Mouse (Mus musculus) 416B (cell line): ENCODE results near the gene Msl3.

Source experiments
- DNase-seq: peaks from one replicate; pipeline ENCODE4 v3.0.0; 2011; ENCODE audit warnings: low read depth

Msl3 gene

GRCm38 (mm10) chrX:168673525-168674406, at the start of gene Msl3:
Msl3 (minus strand) TSS chrX:168673898.
- peak; percentile 88 for DNase-seq

- peak; percentile 24 for DNase-seq
These were observed 44.3 kb upstream of the Msl3 start for GRCm38 (mm10) chrX:168717969-168718368.

GRCm38 (mm10) chrX:168674407-168674962, 787 bp upstream of the Msl3 start:
- DNase-seq = no peak

DNA sequence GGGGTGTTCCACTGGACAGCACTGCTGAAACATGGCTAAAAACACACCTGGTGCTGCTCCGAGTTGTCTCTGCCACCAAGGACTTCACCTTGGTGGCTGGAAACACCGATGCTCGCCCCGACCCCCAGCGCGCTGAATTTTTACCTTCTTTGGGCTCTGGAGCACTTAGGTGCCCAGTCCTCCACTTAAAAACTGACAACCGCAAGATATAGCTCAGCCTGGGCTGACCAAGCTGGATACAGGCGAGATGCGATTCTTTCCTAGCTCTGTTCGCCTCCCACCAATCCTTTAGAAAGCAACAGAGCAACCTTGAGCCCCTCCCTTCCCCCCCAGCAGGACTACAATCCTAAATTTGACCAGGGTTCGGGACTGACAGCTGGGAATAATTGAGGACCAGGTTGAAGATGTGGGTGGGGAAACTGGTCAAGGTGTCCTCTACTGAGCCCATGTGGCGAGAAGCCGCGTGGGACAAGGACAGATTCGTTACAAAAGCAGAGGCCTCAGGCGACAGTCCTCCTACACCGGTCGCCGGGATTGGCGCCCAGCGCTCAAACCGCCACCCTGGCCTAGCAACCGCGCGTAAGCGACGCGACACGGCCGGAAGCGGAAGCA, 679 bp downstream of the Msl3 start:
- DNase-seq = no peak

GRCm38 (mm10) chrX:168672425-168672824, 1.3 kb downstream of the Msl3 start:
- peak; percentile 91 for DNase-seq

GRCm38 (mm10) chrX:168663982-168664689, 9.6 kb downstream of the Msl3 start:
- DNase-seq = no peak

DNA sequence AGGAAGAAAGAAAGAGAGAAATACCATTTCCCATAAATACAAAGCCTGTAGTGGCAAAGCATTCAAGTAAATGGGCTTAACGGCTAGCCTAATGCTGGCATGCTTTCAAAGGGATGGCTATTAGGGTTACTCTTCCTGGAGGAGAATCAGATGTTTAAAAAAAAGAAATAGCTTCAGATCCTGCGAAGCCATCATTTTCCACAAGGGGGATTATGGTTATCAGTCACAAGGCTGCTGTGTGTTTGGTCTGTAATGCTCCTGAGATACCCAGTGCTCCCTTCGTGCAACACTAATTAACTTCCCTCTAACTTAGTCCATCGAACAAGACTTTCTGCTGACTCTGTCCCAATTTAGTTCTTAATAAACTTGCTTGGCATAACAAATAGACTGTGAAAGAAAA, 13.5 kb downstream of the Msl3 start:
- peak; percentile 41 for DNase-seq

GRCm38 (mm10) chrX:168659803-168660202, 13.9 kb downstream of the Msl3 start:
- DNase-seq = peak; percentile 41

- DNase-seq = peak; percentile 8
These were observed 14.4 kb downstream of the Msl3 start for GRCm38 (mm10) chrX:168659275-168659674.

DNA sequence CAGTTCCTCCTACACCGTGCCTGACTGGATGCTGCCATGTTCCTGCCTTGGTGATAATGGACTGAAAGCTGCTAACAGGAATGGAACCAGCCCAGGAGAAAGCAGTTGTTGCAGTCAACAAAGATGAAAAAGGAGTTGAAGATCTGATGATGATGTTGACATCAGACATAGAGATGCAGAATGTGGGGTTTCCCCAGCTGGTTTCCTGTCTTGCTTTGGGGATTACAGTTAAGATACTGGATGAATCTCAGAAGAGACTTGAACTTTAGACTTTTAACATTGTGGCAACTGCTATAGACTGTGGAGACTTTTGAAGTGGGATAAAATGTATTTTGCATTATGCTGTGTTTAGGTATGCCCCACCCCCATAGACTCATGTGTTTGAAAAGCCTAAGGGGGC, 15.9 kb downstream of the Msl3 start:
- no peak for DNase-seq

DNA sequence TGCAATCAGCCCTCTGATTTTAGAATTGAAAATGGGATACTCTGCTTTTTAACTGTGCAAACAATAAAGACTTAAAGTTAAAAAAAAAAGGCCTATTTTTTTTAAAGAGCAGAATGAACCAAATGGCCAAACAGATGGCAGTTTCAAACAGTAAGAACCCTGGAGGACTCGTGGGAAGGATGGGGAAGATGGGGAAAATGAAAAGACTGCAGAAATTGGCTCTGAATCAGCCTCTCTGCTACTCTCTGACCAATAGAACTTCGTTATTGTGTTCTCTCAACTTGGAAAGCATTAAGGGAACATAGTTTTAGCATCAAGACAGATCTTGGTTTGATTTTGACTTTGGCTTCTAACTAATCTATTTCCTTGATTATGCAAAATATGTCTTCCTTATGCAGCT, 24.4 kb downstream of the Msl3 start:
- DNase-seq = no peak

GRCm38 (mm10) chrX:168647746-168648145, 26.0 kb downstream of the Msl3 start:
- DNase-seq = peak; percentile 36

DNA sequence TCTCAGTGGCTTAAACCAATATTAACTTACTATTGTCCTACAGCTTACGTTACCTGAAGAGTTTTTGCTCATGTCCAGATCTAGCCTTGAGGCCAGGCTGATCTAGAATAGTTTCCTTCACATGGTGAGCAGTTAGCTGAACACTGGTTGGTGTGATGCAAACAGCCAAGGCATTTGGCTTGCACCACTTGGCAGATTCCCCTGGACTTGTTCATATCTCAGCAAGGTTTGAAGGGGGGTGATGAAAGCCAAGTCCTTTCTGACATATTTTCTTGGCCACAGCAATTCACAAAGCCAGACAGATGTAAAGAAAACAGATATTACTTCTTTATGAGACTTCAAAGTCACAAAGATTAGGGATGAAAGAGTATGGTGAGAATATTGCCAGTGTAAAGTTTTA, 30.2 kb downstream of the Msl3 start:
- DNase-seq = no peak

DNA sequence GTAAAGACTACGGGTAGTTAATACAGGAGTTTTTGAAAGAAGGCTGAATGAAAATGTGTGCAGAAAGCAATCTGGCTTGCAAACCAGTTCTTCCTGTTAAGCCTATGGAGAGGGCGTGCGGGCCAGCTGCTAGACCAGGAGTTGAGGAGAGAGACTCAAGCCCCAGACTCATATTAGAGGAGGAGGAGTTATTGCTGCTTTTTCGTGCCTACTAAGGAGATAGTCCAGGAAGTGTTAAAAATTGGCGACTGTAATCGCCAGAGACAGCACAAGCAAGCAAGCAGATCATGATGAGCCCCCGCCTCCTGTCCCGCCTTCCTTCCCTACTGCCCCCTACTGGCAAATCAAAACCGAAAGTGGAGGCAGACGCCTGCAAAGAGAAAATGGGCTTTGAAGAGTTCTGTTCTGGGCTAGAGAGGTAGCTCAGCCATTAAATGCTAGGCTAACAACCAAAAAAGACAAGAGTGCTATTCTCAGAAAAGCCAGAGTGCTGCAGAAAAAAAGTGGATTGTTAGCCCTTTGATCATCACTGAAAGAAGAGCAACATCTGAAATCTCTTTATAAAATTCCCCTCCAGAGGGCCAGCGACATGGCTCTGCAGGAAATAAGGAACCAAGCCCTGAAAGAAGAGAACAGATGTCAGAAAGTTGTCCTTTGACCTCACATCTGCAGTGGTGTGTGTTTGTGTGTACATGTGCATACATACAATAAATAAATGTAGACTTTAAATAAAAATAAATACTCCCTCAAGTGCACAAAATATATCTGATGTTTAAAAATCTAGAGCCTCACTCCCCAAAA, 33.9 kb downstream of the Msl3 start:
- peak; percentile 71 for DNase-seq
